Mouse (Mus musculus): ENCODE data around the gene Ap3b1.

Ap3b1 gene

GRCm38 (mm10) chr13:94375526-94376390 lies 17.0 kb downstream of the Ap3b1 start:
- no peak for DNase-seq (ENCODE audit: low read depth in 1 of 2, low spot score in 2 of 2)

- no peak for DNase-seq (ENCODE audit: low read depth in 1 of 2, low spot score in 2 of 2)
These were observed 20.2 kb downstream of the Ap3b1 start for GRCm38 (mm10) chr13:94379006-94379405.

- DNase-seq (ENCODE audit: low read depth in 1 of 2, low spot score in 2 of 2), result no peak
These were observed 22.7 kb downstream of the Ap3b1 start for GRCm38 (mm10) chr13:94381427-94381826.

- DNase-seq (ENCODE audit: low read depth in 1 of 2, low spot score in 2 of 2), result peak in 1 of 2 experiments; percentile 18
These were observed 23.3 kb downstream of the Ap3b1 start for GRCm38 (mm10) chr13:94381829-94382675.

DNA sequence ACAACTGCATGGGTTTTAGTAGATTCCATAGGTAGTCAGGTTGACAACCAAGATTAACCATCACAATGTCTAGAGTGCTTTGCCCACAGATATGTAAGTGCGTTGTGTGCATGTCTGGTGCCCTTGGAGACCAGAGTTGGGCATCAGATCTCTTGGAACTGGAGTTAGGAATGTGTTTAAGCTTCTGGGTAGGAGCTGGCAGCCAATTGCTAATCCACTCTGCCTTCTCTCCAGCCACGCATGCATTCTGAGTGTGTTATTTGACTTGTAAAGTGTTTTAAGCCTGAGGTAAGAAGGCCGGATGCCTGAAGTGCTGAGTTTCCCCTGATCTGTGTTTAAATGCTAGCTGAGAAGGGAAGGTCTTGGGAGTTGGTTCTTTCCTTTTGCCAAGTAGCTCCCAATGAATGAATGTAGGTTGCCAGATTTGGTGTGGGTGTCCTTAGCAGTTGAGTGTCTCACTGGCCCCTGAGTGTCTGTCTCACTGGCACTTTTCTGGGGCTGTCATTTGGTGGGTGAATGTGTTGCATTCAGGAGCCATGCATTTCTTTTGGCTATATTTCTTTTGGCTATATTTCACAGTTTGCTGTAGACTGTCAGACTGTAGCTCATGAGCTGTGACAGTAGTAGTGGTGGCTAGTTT lies 26.3 kb downstream of the Ap3b1 start:
- no peak for DNase-seq (ENCODE audit: low read depth in 1 of 2, low spot score in 2 of 2)

GRCm38 (mm10) chr13:94388566-94388965 lies 29.8 kb downstream of the Ap3b1 start:
- no peak for DNase-seq (ENCODE audit: low read depth in 1 of 2, low spot score in 2 of 2)

DNA sequence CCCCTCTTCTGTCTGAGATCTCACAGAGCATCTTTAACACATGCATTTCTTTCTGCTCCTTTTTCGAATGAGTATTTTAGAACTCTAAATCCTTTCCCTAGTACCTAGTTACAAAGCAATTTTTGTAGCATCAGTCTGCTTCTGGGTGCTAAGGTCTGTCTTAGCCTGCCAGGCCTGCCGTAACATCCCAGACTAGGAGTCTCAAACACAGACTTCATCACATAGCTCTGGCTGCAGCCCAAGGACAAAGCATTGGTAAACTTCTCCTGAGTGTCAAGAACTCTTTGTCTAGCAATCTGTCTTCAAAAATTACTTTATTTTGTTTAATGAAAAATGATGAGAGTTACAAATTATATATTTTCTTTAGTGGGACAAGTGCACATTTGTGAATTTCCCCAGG lies 30.8 kb downstream of the Ap3b1 start:
- no peak for DNase-seq (ENCODE audit: low read depth in 1 of 2, low spot score in 2 of 2)

DNA sequence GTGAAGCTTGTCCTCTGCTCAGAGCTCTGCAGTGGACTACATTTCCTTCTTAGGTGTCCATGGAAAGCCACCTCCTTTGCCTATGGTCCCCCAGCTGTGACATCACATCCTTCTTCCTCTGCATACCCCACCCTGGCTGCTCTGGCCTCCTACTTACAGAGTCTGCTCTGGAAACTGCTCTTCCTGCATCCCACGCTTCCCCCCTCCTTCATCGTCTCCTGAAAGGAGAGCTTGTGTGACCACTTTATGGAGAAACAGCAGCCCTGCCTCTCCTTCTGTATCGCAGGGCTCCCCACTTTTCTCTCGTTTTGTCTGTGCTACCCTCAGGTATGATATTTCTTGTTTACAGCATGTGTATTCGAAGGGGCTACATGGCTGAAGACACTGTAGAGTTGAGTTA lies 33.5 kb downstream of the Ap3b1 start:
- no peak for DNase-seq (ENCODE audit: low read depth in 1 of 2, low spot score in 2 of 2)

DNA sequence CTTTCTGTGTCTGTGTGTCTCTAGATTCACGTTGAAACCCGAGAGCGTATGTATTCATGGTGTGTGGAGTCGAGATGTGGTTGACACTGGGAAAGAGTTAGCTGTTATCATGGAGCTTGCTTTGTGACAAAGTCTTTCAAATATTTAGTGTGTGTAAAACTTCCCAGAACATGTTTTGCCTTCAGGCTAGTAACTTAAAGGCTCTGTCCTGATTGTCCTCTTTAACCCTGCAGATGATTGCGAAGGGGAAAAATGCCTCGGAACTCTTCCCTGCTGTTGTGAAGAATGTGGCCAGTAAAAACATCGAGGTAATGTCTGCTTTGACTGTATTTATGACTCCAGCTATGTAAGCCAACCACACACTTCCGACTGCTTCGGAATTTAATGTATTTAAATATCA lies 35.7 kb downstream of the Ap3b1 start:
- DNase-seq (ENCODE audit: low read depth in 1 of 2, low spot score in 2 of 2), result no peak

- DNase-seq (ENCODE audit: low read depth in 1 of 2, low spot score in 2 of 2), result no peak
These were observed 37.0 kb downstream of the Ap3b1 start for GRCm38 (mm10) chr13:94395763-94396162.

GRCm38 (mm10) chr13:94396392-94396920 lies 37.7 kb downstream of the Ap3b1 start:
- DNase-seq (ENCODE audit: low read depth in 1 of 2, low spot score in 2 of 2), result no peak

DNA sequence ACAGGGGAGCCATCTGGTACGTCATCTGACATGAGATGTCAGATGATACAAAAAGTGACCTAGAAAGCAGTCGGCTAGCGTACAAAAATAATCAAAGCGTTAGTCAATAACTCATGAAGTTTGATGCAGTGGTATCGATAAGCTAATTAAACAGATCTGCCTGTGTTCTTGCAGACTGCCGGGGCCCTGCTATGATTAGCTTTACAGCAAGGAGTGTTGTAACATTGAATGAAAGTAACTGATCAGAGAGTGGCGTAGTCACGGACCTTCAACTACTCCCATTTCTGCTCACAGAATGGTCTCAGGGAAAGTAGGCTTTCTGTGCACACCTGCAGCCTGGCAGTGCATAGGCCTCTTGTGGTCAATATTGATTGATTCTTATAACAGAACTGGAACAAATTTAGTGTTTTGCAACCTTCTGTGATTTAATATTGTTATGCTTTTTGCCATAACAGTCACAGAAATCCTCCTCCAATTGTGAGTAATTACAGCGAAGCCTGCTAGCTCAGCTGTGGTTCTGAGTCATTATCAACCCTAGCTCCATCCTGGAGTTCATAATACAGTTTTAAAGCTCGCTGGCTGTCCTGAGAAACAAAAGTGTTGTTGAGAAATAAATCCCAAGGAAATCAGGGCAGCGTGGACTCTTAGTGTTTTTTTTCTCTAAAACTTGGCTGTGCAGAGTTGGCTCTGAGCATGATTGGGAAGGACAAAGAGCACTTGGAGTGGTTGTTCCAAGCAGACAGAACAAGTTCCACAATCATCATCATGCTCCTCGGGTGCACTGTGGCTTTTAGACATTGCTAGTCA lies 40.0 kb downstream of the Ap3b1 start:
- no peak for DNase-seq (ENCODE audit: low read depth in 1 of 2, low spot score in 2 of 2)

GRCm38 (mm10) chr13:94400465-94400864 lies 41.7 kb downstream of the Ap3b1 start:
- no peak for DNase-seq (ENCODE audit: low read depth in 1 of 2, low spot score in 2 of 2)

DNA sequence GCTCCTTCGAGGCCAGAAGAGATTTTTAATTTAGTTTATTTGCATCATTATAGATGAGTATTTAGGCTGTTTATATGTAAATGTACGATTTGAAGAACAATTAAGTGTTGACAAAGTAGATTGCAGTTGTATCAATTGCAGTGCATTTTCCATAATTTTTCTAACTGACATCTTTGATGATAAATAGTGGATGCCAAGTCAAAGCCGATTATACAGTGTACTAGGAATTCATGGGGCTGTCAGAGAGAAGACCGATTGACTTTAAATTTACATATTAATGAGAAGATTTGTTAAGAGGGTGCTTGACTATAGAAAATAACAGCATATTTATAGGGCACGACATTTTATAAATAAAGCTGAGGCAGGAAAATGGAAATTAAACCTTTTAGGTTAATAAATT lies 64.8 kb downstream of the Ap3b1 start:
- DNase-seq (ENCODE audit: low read depth in 1 of 2, low spot score in 2 of 2), result no peak

DNA sequence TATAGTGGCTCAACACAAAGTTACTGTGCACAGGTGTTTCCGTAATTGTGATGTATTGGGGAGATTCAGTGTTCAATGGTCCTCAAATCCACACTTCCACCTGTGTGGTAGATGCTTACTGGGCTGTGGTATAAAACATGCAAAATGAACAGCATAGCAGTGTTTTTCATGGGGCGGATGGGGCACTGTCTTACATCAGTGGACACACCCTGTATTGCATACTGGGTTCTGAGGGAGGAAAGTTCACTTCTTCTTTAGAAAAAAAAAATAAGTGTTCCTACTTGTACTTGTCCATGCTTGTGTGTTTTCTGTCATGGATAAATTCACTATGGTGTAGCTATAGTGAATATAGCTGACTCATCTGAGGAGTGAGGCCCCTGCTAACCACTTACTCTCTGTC lies 70.8 kb downstream of the Ap3b1 start:
- DNase-seq (ENCODE audit: low read depth in 1 of 2, low spot score in 2 of 2), result no peak

- no peak for DNase-seq (ENCODE audit: low read depth in 1 of 2, low spot score in 2 of 2)
These were observed 80.6 kb downstream of the Ap3b1 start for GRCm38 (mm10) chr13:94439386-94439785.

DNA sequence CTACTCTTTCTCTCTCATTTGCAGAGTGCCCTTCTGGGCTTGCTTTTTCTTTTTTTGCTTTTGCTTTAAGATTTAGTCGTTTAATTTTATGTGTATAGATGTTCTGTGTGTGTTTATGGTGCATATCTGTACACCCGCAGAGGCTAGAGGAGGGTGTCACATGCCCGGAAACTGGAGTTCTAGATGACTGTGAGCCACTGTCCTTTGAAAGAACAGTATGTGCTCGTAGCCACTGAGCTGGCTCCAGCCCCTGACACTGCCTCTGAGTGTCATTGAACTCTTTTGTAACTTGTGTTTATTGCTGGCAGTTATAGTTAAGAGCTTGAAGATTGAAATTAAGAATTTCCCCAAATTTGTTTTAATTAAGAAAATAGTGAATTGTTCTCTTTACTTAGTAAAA lies 82.4 kb downstream of the Ap3b1 start:
- no peak for DNase-seq (ENCODE audit: low read depth in 1 of 2, low spot score in 2 of 2)

- DNase-seq (ENCODE audit: low read depth in 1 of 2, low spot score in 2 of 2), result no peak
These were observed 84.7 kb downstream of the Ap3b1 start for GRCm38 (mm10) chr13:94443411-94443810.

DNA sequence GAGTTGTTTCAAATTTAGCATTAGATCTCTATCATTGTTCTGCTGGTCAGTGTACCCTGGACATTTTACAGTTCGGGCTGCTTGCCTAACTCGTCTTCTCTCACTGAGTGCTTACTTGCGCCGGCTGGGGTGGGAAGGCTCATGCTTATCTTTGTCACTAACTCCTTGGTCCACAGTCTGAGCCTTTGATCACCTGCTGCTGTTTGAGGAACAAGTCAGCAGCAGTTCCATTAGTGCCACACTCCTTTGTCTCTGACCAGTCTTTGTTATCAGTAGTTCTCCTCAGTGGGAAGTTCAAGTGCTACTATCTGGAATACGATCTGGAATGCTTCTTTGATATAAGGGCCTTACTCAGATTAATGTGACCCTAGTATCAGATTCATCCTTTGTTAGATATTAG lies 86.3 kb downstream of the Ap3b1 start:
- DNase-seq (ENCODE audit: low read depth in 1 of 2, low spot score in 2 of 2), result no peak

DNA sequence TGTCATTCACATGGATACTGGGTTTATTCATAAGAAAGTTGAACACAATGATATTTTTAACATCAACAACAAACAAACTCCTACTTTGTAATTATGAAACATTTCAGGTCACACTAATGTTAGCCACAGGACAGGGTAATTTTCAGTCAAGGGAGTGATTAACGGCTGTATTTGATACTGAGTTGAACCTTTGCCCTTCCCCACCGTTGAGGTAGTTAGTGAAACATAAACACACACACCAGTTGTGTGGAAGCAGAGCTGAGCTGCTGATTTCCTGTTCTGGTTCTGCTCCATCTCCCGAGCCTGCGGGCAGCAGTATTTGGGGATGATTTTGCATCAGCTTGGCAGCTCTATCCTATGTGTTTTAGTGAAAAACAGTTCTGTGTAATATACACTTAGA lies 88.2 kb downstream of the Ap3b1 start:
- no peak for DNase-seq (ENCODE audit: low read depth in 1 of 2, low spot score in 2 of 2)

DNA sequence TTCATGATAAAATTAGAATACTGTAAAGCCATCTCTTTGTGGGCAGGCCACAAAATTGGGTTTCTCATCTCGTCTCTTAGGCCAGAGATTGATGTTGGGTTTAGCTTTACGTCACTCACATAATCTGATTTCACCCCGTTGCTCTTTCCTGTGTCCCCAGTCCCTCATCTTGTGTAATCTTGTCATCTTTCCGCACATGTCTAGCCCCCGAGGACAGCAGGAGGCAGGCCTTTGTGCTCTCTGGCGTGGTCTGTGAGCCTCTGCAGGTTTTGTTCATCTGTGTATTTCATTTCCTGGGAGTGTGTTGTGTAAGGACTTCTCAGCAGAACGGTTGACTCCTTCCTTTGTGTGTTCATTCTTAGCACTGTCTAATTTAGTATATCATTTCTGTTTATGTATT lies 90.8 kb downstream of the Ap3b1 start:
- no peak for DNase-seq (ENCODE audit: low read depth in 1 of 2, low spot score in 2 of 2)
